Mouse (Mus musculus) heart, embryonic 16.5 days (tissue): ENCODE data around the gene Chn2. TPM values are rescaled to one million over a fixed set of nuclear protein-coding genes. Genes with fewer than 3 reads are reported as not detected.

Experiments used
- ATAC-seq: fragments of 200-750 bp; cut with Nextera tagmentation; replicated peaks from 2 replicates; pipeline ENCODE4 v1.8.0; 2017; ENCODE audit warnings: moderate number of reproducible peaks; ENCODE audit not compliant: insufficient read depth, low FRiP score; ENCODE audit errors: extremely low read depth
- H3K27ac ChIP-seq: fragments of 300-500 bp; sonication (generic); 2 replicates; pipeline ENCODE4 v1.5.1; 2014; ENCODE audit warnings: mild to moderate bottlenecking, low read length, control low read depth, moderate library complexity
- H3K27me3 ChIP-seq: fragments of 300-500 bp; sonication (generic); 2 replicates; pipeline ENCODE4 v1.6.1; 2014; ENCODE audit warnings: low read length, mixed read lengths; ENCODE audit not compliant: control insufficient read depth, insufficient read depth
- H3K36me3 ChIP-seq: fragments of 300-500 bp; sonication (generic); 2 replicates; pipeline ENCODE4 v1.6.1; 2014; ENCODE audit not compliant: control insufficient read depth, insufficient read depth
- H3K4me1 ChIP-seq: fragments of 300-500 bp; sonication (generic); 2 replicates; pipeline ENCODE4 v1.6.1; 2014; ENCODE audit warnings: low read length, mixed read lengths; ENCODE audit not compliant: control insufficient read depth, insufficient read depth
- H3K4me2 ChIP-seq: fragments of 300-500 bp; sonication (generic); 2 replicates; pipeline ENCODE4 v1.6.1; 2014; ENCODE audit warnings: low read depth, mild to moderate bottlenecking, control low read depth, low read length
- H3K4me3 ChIP-seq: fragments of 300-500 bp; sonication (generic); 2 replicates; pipeline ENCODE4 v1.5.1; 2014; ENCODE audit warnings: mild to moderate bottlenecking, control low read depth, low read length
- H3K9ac ChIP-seq: fragments of 300-500 bp; sonication (generic); 2 replicates; pipeline ENCODE4 v1.6.1; 2014; ENCODE audit warnings: low read length, control low read depth
- H3K9me3 ChIP-seq: fragments of 300-500 bp; sonication (generic); replicated peaks from 2 replicates; pipeline ENCODE4 v1.6.1; 2016; ENCODE audit warnings: low read length; ENCODE audit not compliant: control insufficient read depth
- WGBS: fragments of 180-500 bp; shearing (Covaris S2); extraction: QIAGEN DNeasy Blood & Tissue Kit; methylation state at CpG from one replicate; pipeline ENCODE4 v1.1.7; 2014; 5-methylcytosine and 5-hydroxymethylcytosine counted together
- polyA plus RNA-seq: library from polyadenylated mRNA; unstranded; fragments of >200 nt; fragmentation: Nextera tagmentation; extraction: Ambion mirVana; gene quantifications from 2 replicates; pipeline ENCODE4 v1.2.1, GENCODE M21; 2015

Chn2 gene
- polyA plus RNA-seq, 1 experiment from 2014 or later, result 5.4 TPM

GRCm38 (mm10) chr6:54330166-54330565, 290.8 kb downstream of the Chn2 start:
- ATAC-seq, result no peak
- peaks cover 5% of the 10 kb centered on the region; the same call in 1 of the 2 replicates for H3K4me1 ChIP-seq
- H3K9ac ChIP-seq, result no peak overlapping the region
- H3K4me3 ChIP-seq, result no peak overlapping the region; the same call in 1 of the 2 replicates
- H3K4me2 ChIP-seq, result peak overlapping the region; percentile 15; the same call in 1 of the 2 replicates
- WGBS, result 89% methylated on average over 10 of the region's 10 CpGs
- no peak overlapping the region for H3K27ac ChIP-seq
- peaks cover 7% of the 10 kb centered on the region for H3K27me3 ChIP-seq
- H3K36me3 ChIP-seq, result no peaks in the 10 kb centered on the region
- no peaks in the 10 kb centered on the region for H3K9me3 ChIP-seq

GRCm38 (mm10) chr6:54331765-54332164, 292.4 kb downstream of the Chn2 start:
- no peaks in the 10 kb centered on the region for H3K36me3 ChIP-seq
- H3K27ac ChIP-seq, result no peak overlapping the region
- H3K27me3 ChIP-seq, result no peaks in the 10 kb centered on the region; the same call in 1 of the 2 replicates
- WGBS, result 63% methylated on average over 10 of the region's 10 CpGs
- no peaks in the 10 kb centered on the region for H3K9me3 ChIP-seq
- ATAC-seq, result no peak
- no peak overlapping the region for H3K4me2 ChIP-seq
- no peak overlapping the region for H3K4me3 ChIP-seq
- H3K4me1 ChIP-seq, result 0 out of 2 replicates have a peak, but pooled peaks cover 2% of the 10 kb centered on the region
- H3K9ac ChIP-seq, result no peak overlapping the region

GRCm38 (mm10) chr6:54332203-54332602, 292.8 kb downstream of the Chn2 start:
- Histone ChIP-seq H3K4me1 (no peaks in the 10 kb centered on the region), H3K36me3 (no peaks in the 10 kb centered on the region), H3K9ac (no peak overlapping the region), H3K4me2 (no peak overlapping the region), H3K9me3 (no peaks in the 10 kb centered on the region), H3K27ac (no peak overlapping the region), H3K4me3 (no peak overlapping the region), H3K27me3 (no peaks in the 10 kb centered on the region; the same call in 1 of the 2 replicates)
- 59% methylated on average over 8 of the region's 8 CpGs for WGBS
- no peak for ATAC-seq

GRCm38 (mm10) chr6:54333116-54333651, 293.8 kb downstream of the Chn2 start:
- Histone ChIP-seq H3K27me3 (no peaks in the 10 kb centered on the region; the same call in 1 of the 2 replicates), H3K27ac (no peak overlapping the region), H3K4me1 (no peaks in the 10 kb centered on the region), H3K9me3 (no peaks in the 10 kb centered on the region), H3K9ac (no peak overlapping the region), H3K4me3 (no peak overlapping the region), H3K36me3 (no peaks in the 10 kb centered on the region), H3K4me2 (no peak overlapping the region)
- 57% methylated on average over 11 of the region's 11 CpGs for WGBS
- no peak for ATAC-seq

- no peaks in the 10 kb centered on the region for H3K36me3 ChIP-seq
- no peaks in the 10 kb centered on the region for H3K4me1 ChIP-seq
- H3K4me3 ChIP-seq, result no peak overlapping the region
- no peak for ATAC-seq
- H3K4me2 ChIP-seq, result no peak overlapping the region
- 53% methylated on average over 9 of the region's 9 CpGs for WGBS
- H3K9me3 ChIP-seq, result no peaks in the 10 kb centered on the region
- no peaks in the 10 kb centered on the region; the same call in 1 of the 2 replicates for H3K27me3 ChIP-seq
- no peak overlapping the region for H3K9ac ChIP-seq
- no peak overlapping the region for H3K27ac ChIP-seq
Observed at GRCm38 (mm10) chr6:54333652-54334396, 294.5 kb downstream of the Chn2 start.

GRCm38 (mm10) chr6:54337321-54337720, 298.0 kb downstream of the Chn2 start:
- no peak for ATAC-seq
- H3K27ac ChIP-seq, result no peak overlapping the region
- no peaks in the 10 kb centered on the region for H3K36me3 ChIP-seq
- no peaks in the 10 kb centered on the region for H3K4me1 ChIP-seq
- no peaks in the 10 kb centered on the region for H3K9me3 ChIP-seq
- no peak overlapping the region for H3K9ac ChIP-seq
- no peak overlapping the region for H3K4me3 ChIP-seq
- WGBS, result 81% methylated on average over 6 of the region's 6 CpGs
- H3K4me2 ChIP-seq, result no peak overlapping the region
- no peaks in the 10 kb centered on the region; the same call in 1 of the 2 replicates for H3K27me3 ChIP-seq

- H3K4me1 ChIP-seq, result no peaks in the 10 kb centered on the region
- H3K9me3 ChIP-seq, result no peaks in the 10 kb centered on the region
- no peak overlapping the region for H3K27ac ChIP-seq
- H3K4me3 ChIP-seq, result no peak overlapping the region
- ATAC-seq, result no peak
- no peak overlapping the region for H3K9ac ChIP-seq
- H3K36me3 ChIP-seq, result no peaks in the 10 kb centered on the region
- H3K4me2 ChIP-seq, result no peak overlapping the region
- 80% methylated on average over 5 of the region's 5 CpGs for WGBS
- H3K27me3 ChIP-seq, result no peaks in the 10 kb centered on the region
Observed at GRCm38 (mm10) chr6:54341133-54341532, 301.8 kb downstream of the Chn2 start.

- no peak for ATAC-seq
- 77% methylated on average over 10 of the region's 10 CpGs for WGBS
- Histone ChIP-seq H3K36me3 (no peaks in the 10 kb centered on the region), H3K27me3 (no peaks in the 10 kb centered on the region), H3K9ac (no peak overlapping the region), H3K9me3 (no peaks in the 10 kb centered on the region), H3K27ac (no peak overlapping the region), H3K4me3 (no peak overlapping the region), H3K4me1 (no peaks in the 10 kb centered on the region), H3K4me2 (no peak overlapping the region)
Observed at GRCm38 (mm10) chr6:54342223-54342622, 302.9 kb downstream of the Chn2 start.
